Mouse (Mus musculus): ENCODE data around the gene Cenpb. TPM values are rescaled to one million over a fixed set of nuclear protein-coding genes. Genes with fewer than 3 reads are reported as not detected.
A peak's percentile ranks its signal among the peaks of the same experiment; 100 is the strongest.

The Cenpb gene
- total and polyA plus RNA-seq, 2 experiments from 2014 or later: 7.8 to 62.9 TPM

GRCm38 (mm10) chr2:131127161-131127730 is 52.6 kb downstream of the Cenpb start, which contains the start of gene Hspa12b:
TSS of gene Hspa12b (plus strand) at chr2:131127280.
- TF ChIP-seq CTCF (IDR thresholded peaks at IDR 0.05; ENCODE audit: low read depth) (no peak), EP300 (IDR thresholded peaks at IDR 0.05; ENCODE audit: low read depth) (no peak)
- peak; percentile 89 for ATAC-seq (ENCODE audit: insufficient read depth, low read depth)

GRCm38 (mm10) chr2:131125964-131126815 is 53.7 kb downstream of the Cenpb start:
- H3K9me3 ChIP-seq (replicated peaks; ENCODE audit: control insufficient read depth, low read length): no peaks in the 10 kb centered on the region
- peak overlapping the region; percentile 75; the same call in 1 of the 2 replicates for H3K27ac ChIP-seq (ENCODE audit: low read depth)
- no peaks in the 10 kb centered on the region for H3K36me3 ChIP-seq (replicated peaks; ENCODE audit: control insufficient read depth, insufficient read depth, low read length)
- no peak overlapping the region for H3K9ac ChIP-seq (replicated peaks; ENCODE audit: low read depth, low read length)
- no peak overlapping the region for H3K4me2 ChIP-seq (ENCODE audit: low read depth, low read length)
- H3K4me1 ChIP-seq (ENCODE audit: control insufficient read depth, insufficient read depth): peaks cover 5% of the 10 kb centered on the region; the same call in 1 of the 2 replicates
- TF ChIP-seq EP300 (IDR thresholded peaks at IDR 0.05; ENCODE audit: low read depth) (no peak), CTCF (IDR thresholded peaks at IDR 0.05; ENCODE audit: low read depth) (no peak)
- H3K27me3 ChIP-seq (ENCODE audit: control insufficient read depth, insufficient read depth, low read length): 0 out of 2 replicates have a peak, but pooled peaks cover 5% of the 10 kb centered on the region
- no peak for ATAC-seq (ENCODE audit: insufficient read depth, low read depth)
- no peak for DNase-seq (ENCODE audit: low spot score)
- no peak overlapping the region for H3K4me3 ChIP-seq (ENCODE audit: low read depth, low read length)
- WGBS: 65% methylated on average over 9 of the region's 9 CpGs

More at GRCm38 (mm10) chr2:131127161-131127730, 52.6 kb downstream of the Cenpb start, which contains the start of gene Hspa12b:
- Histone ChIP-seq H3K4me2 (ENCODE audit: low read depth, low read length) (peak within 1 kb of the TSS; percentile 69), H3K4me3 (ENCODE audit: low read depth, low read length) (peak within 1 kb of the TSS; percentile 60), H3K9ac (replicated peaks; ENCODE audit: low read depth, low read length) (peak within 1 kb of the TSS; percentile 76), H3K9me3 (replicated peaks; ENCODE audit: control insufficient read depth, low read length) (no peaks in the 10 kb centered on the region), H3K36me3 (replicated peaks; ENCODE audit: control insufficient read depth, insufficient read depth, low read length) (no peaks in the 10 kb centered on the region), H3K27ac (ENCODE audit: low read depth) (peak within 1 kb of the TSS; percentile 75), H3K4me1 (ENCODE audit: control insufficient read depth, insufficient read depth) (peaks cover 5% of the 10 kb centered on the region; the same call in 1 of the 2 replicates), H3K27me3 (ENCODE audit: control insufficient read depth, insufficient read depth, low read length) (0 out of 2 replicates have a peak, but pooled peaks cover 5% of the 10 kb centered on the region)
- DNase-seq (ENCODE audit: low spot score): peak; percentile 58
- 3% methylated on average over 24 of the region's 28 CpGs for WGBS

Other genes starting within 250 kb of the Cenpb start
- gene Gfra4, start 137.0 kb downstream of the Cenpb start, total RNA-seq (2014; rRNA removed; ENCODE audit: low replicate concordance): 0.19 and 10.7 TPM in 2 replicates
- gene Gfra4, start 137.0 kb downstream of the Cenpb start, polyA plus RNA-seq (2015; fragmentation: Nextera tagmentation; extraction: Ambion mirVana): 2.2 and 2.9 TPM in 2 replicates
- 9.4 and 10.3 TPM in 2 replicates for gene Adam33, start 116.3 kb downstream of the Cenpb start, total RNA-seq (2014; rRNA removed; ENCODE audit: low replicate concordance)
- 4.8 and 5.2 TPM in 2 replicates for gene Adam33, start 116.3 kb downstream of the Cenpb start, polyA plus RNA-seq (2015; fragmentation: Nextera tagmentation; extraction: Ambion mirVana)
- 2.2 and 3.4 TPM in 2 replicates for gene Siglec1, start 93.3 kb downstream of the Cenpb start, total RNA-seq (2014; rRNA removed; ENCODE audit: low replicate concordance)
- gene Siglec1, start 93.3 kb downstream of the Cenpb start, polyA plus RNA-seq (2015; fragmentation: Nextera tagmentation; extraction: Ambion mirVana): 0.20 and 0.27 TPM in 2 replicates
- gene Hspa12b, start 52.8 kb downstream of the Cenpb start, total RNA-seq (2014; rRNA removed; ENCODE audit: low replicate concordance): 17.1 and 29.3 TPM in 2 replicates
- gene Hspa12b, start 52.8 kb downstream of the Cenpb start, polyA plus RNA-seq (2015; fragmentation: Nextera tagmentation; extraction: Ambion mirVana): 7.2 and 9.0 TPM in 2 replicates
- not detected in 2 replicates for gene Gm11037, start 46.6 kb downstream of the Cenpb start, total RNA-seq (2014; rRNA removed; ENCODE audit: low replicate concordance)
- gene Gm11037, start 46.6 kb downstream of the Cenpb start, polyA plus RNA-seq (2015; fragmentation: Nextera tagmentation; extraction: Ambion mirVana): not detected in 2 replicates
- 48.3 and 88.8 TPM in 2 replicates for gene 1700037H04Rik, start 20.0 kb downstream of the Cenpb start, total RNA-seq (2014; rRNA removed; ENCODE audit: low replicate concordance)
- gene 1700037H04Rik, start 20.0 kb downstream of the Cenpb start, polyA plus RNA-seq (2015; fragmentation: Nextera tagmentation; extraction: Ambion mirVana): 35.9 and 39.7 TPM in 2 replicates
- 15.3 and 31.9 TPM in 2 replicates for gene Cdc25b, start 6.9 kb upstream of the Cenpb start, total RNA-seq (2014; rRNA removed; ENCODE audit: low replicate concordance)
- gene Cdc25b, start 6.9 kb upstream of the Cenpb start, polyA plus RNA-seq (2015; fragmentation: Nextera tagmentation; extraction: Ambion mirVana): 12.1 and 15.0 TPM in 2 replicates
- gene Spef1, start 7.2 kb upstream of the Cenpb start, total RNA-seq (2014; rRNA removed; ENCODE audit: low replicate concordance): 5.2 and 5.9 TPM in 2 replicates
- gene Spef1, start 7.2 kb upstream of the Cenpb start, polyA plus RNA-seq (2015; fragmentation: Nextera tagmentation; extraction: Ambion mirVana): 0.97 and 1.2 TPM in 2 replicates
- gene Ap5s1, start 27.0 kb upstream of the Cenpb start, total RNA-seq (2014; rRNA removed; ENCODE audit: low replicate concordance): 95.1 and 107 TPM in 2 replicates
- 63.6 and 65.5 TPM in 2 replicates for gene Ap5s1, start 27.0 kb upstream of the Cenpb start, polyA plus RNA-seq (2015; fragmentation: Nextera tagmentation; extraction: Ambion mirVana)
- gene Mavs, start 54.0 kb upstream of the Cenpb start, total RNA-seq (2014; rRNA removed; ENCODE audit: low replicate concordance): 32.5 and 38.0 TPM in 2 replicates
- 27.4 and 27.8 TPM in 2 replicates for gene Mavs, start 54.0 kb upstream of the Cenpb start, polyA plus RNA-seq (2015; fragmentation: Nextera tagmentation; extraction: Ambion mirVana)
- 9.6 and 44.3 TPM in 2 replicates for gene Pank2, start 82.4 kb upstream of the Cenpb start, total RNA-seq (2014; rRNA removed; ENCODE audit: low replicate concordance)
- 18.1 and 19.2 TPM in 2 replicates for gene Pank2, start 82.4 kb upstream of the Cenpb start, polyA plus RNA-seq (2015; fragmentation: Nextera tagmentation; extraction: Ambion mirVana)
- 1.0 and 7.7 TPM in 2 replicates for gene Rnf24, start 172.8 kb upstream of the Cenpb start, total RNA-seq (2014; rRNA removed; ENCODE audit: low replicate concordance)
- gene Rnf24, start 172.8 kb upstream of the Cenpb start, polyA plus RNA-seq (2015; fragmentation: Nextera tagmentation; extraction: Ambion mirVana): 1.3 and 1.4 TPM in 2 replicates

Data from heart, postnatal 0 days (tissue).